Mouse (Mus musculus) E14TG2a.4 (cell line): ENCODE data around the gene Cd40.

Experiments
- CTCF ChIP-seq: conservative IDR thresholded peaks from 2 replicates; pipeline ENCODE4 v1.5.1; 2014; ENCODE audit warnings: low read length
- NANOG ChIP-seq: IDR thresholded peaks from 2 replicates; pipeline ENCODE4 v1.6.1; 2014; ENCODE audit warnings: borderline replicate concordance, low read length, mixed read lengths
- POU5F1 ChIP-seq: IDR thresholded peaks from 2 replicates; pipeline ENCODE4 v1.6.1; 2014; ENCODE audit warnings: low read length, borderline replicate concordance

DNA sequence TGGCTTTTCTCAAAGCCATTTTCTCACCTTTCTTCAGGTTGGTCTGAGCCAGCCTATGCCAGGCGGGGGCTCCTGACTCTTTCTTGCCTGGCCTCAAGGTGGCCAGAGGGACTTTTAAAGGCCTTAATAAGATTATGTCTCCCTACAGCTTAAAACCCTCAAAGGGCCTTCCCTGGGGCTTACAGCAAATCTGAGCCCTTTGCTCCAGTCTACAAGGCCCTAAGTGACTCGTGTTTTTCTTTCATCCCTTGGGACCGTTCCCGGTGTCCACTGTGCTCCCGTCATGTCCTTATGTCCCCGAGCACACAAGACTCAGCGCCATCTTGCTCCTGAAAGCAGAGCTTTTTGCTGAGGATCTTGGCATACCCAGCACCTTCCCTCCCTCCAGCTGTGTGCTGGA, 25.8 kb downstream of the Cd40 start:
- TF ChIP-seq CTCF: no peak
- TF ChIP-seq NANOG: no peak
- TF ChIP-seq POU5F1: no peak
